Mouse (Mus musculus): ENCODE measurements around the gene Asb14. TPM values are rescaled to one million over a fixed set of nuclear protein-coding genes. Genes with fewer than 3 reads are reported as not detected.

Gene Asb14
- polyA plus RNA-seq, 1 experiment from 2014 or later = not detected

Other genes with a start within 250 kb of the Asb14 start
- 9.7 and 9.9 TPM in 2 replicates for gene Pde12, start 224.7 kb upstream of the Asb14 start, polyA plus RNA-seq (2015; fragmentation: Nextera tagmentation; extraction: Ambion mirVana)
- 0.09 and 0.17 TPM in 2 replicates for gene Dnah12, start 201.3 kb upstream of the Asb14 start, polyA plus RNA-seq (2015; fragmentation: Nextera tagmentation; extraction: Ambion mirVana)
- gene Appl1, start 76.7 kb downstream of the Asb14 start, polyA plus RNA-seq (2015; fragmentation: Nextera tagmentation; extraction: Ambion mirVana) = 39.2 and 41.8 TPM in 2 replicates
- gene Hesx1, start 99.9 kb downstream of the Asb14 start, polyA plus RNA-seq (2015; fragmentation: Nextera tagmentation; extraction: Ambion mirVana) = 1.1 and 1.4 TPM in 2 replicates
- gene Il17rd, start 144.4 kb downstream of the Asb14 start, polyA plus RNA-seq (2015; fragmentation: Nextera tagmentation; extraction: Ambion mirVana) = 5.9 and 6.2 TPM in 2 replicates
- gene Arhgef3, start 220.3 kb downstream of the Asb14 start, polyA plus RNA-seq (2015; fragmentation: Nextera tagmentation; extraction: Ambion mirVana) = 15.3 and 17.2 TPM in 2 replicates

Measured in kidney, embryonic 15.5 days (tissue).